Mouse (Mus musculus): ENCODE results near the gene Cer1. TPM values are rescaled to one million over a fixed set of nuclear protein-coding genes. Genes with fewer than 3 reads are reported as not detected.
A peak's percentile ranks its signal among the peaks of the same experiment; 100 is the strongest.

Gene Cer1
- polyA plus RNA-seq, 1 experiment from 2014 or later: 0.25 TPM

DNA sequence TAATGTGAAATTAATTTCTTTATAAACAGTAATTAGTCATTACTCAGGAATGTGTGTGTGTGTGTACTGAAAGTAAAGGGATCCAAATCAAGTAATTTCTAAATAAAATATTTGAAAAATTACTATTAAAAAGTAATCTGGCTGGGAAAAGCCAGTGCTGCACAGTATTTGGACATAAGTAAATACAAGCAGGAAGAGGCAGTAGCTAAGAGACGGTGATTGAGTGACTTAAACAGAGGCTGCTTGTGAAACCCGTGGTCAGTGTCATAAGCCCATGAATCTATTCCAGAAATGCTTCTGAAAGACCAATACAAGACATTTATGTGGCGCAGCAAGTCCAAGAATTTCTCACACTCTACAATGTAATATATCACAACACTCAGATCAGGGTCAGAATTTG is 3.6 kb downstream of the Cer1 start:
- H3K9me3 ChIP-seq (replicated peaks; ENCODE audit: control insufficient read depth, low read length): no peaks in the 10 kb centered on the region
- no peaks in the 10 kb centered on the region for H3K27me3 ChIP-seq (ENCODE audit: control insufficient read depth, insufficient read depth, low read length)
- WGBS: 52% methylated on average over 3 of the region's 3 CpGs
- peaks cover 4% of the 10 kb centered on the region; the same call in 1 of the 2 replicates for H3K4me1 ChIP-seq (ENCODE audit: control insufficient read depth, insufficient read depth, low read length)
- no peaks in the 10 kb centered on the region for H3K36me3 ChIP-seq (ENCODE audit: control insufficient read depth, insufficient read depth, low read length)
- no peak overlapping the region for H3K9ac ChIP-seq (ENCODE audit: low read length)
- ATAC-seq (ENCODE audit: insufficient read depth, low FRiP score): no peak
- H3K4me2 ChIP-seq (ENCODE audit: low read depth, low read length): no peak overlapping the region
- no peak overlapping the region for H3K4me3 ChIP-seq (replicated peaks; ENCODE audit: low read length)
- no peak overlapping the region for H3K27ac ChIP-seq (ENCODE audit: low read length)

DNA sequence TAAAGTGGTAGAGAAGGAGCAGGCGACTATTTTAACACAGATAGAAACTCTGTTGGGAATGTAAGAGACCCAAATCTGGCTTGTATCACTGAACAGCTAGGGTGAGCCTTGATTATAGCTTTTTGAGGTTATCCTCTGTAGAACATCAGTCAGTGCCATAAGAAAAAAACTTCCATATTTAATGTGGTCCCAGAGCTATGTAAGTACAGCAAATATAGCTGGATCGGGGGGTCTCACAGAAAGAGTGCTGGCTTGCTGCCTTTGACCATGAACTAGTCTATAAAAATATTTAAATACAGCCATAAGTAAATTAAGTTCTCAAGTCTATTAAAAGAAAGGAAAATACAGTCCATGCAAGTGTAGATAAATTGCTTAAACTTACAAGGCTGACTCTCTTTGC is 4.7 kb downstream of the Cer1 start:
- no peaks in the 10 kb centered on the region for H3K36me3 ChIP-seq (ENCODE audit: control insufficient read depth, insufficient read depth, low read length)
- ATAC-seq (ENCODE audit: insufficient read depth, low FRiP score): no peak
- WGBS: 69% methylated on average over 2 of the region's 2 CpGs

DNA sequence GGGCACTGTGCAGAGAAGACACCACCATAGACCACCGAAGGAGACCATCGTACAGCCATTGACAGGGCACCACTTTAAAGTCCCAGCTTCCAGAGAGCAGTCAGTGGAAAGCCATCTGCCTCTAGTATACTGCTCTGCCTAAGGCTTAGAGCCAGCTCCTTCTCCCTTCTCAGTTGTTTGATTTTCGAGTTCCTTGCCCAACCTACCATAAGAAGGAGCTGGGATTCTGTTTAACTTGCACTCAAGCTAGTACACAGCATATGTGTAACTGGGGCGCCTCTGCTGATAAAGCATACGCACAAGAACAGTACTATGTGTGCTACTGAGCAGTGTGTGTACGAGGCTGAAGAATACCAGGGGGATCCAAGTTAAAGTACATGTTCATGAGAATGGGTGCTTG is 5.8 kb downstream of the Cer1 start:
- no peak overlapping the region for H3K4me3 ChIP-seq (replicated peaks; ENCODE audit: low read length)
- no peaks in the 10 kb centered on the region for H3K9me3 ChIP-seq (replicated peaks; ENCODE audit: control insufficient read depth, low read length)
- H3K36me3 ChIP-seq (ENCODE audit: control insufficient read depth, insufficient read depth, low read length): no peaks in the 10 kb centered on the region
- no peak overlapping the region for H3K9ac ChIP-seq (ENCODE audit: low read length)
- H3K27me3 ChIP-seq (ENCODE audit: control insufficient read depth, insufficient read depth, low read length): no peaks in the 10 kb centered on the region
- no peak overlapping the region for H3K4me2 ChIP-seq (ENCODE audit: low read depth, low read length)
- peaks cover 5% of the 10 kb centered on the region; the same call in 1 of the 2 replicates for H3K4me1 ChIP-seq (ENCODE audit: control insufficient read depth, insufficient read depth, low read length)
- 63% methylated on average over 6 of the region's 6 CpGs for WGBS
- no peak; the same call in 1 of the 2 replicates for ATAC-seq (ENCODE audit: insufficient read depth, low FRiP score)
- H3K27ac ChIP-seq (ENCODE audit: low read length): no peak overlapping the region

More for the DNA sequence above, 4.7 kb downstream of the Cer1 start:
- Histone ChIP-seq H3K9ac (ENCODE audit: low read length) (no peak overlapping the region), H3K4me1 (ENCODE audit: control insufficient read depth, insufficient read depth, low read length) (peaks cover 4% of the 10 kb centered on the region; the same call in 1 of the 2 replicates), H3K9me3 (replicated peaks; ENCODE audit: control insufficient read depth, low read length) (no peaks in the 10 kb centered on the region), H3K4me3 (replicated peaks; ENCODE audit: low read length) (no peak overlapping the region), H3K27me3 (ENCODE audit: control insufficient read depth, insufficient read depth, low read length) (no peaks in the 10 kb centered on the region), H3K4me2 (ENCODE audit: low read depth, low read length) (no peak overlapping the region), H3K27ac (ENCODE audit: low read length) (no peak overlapping the region)

DNA sequence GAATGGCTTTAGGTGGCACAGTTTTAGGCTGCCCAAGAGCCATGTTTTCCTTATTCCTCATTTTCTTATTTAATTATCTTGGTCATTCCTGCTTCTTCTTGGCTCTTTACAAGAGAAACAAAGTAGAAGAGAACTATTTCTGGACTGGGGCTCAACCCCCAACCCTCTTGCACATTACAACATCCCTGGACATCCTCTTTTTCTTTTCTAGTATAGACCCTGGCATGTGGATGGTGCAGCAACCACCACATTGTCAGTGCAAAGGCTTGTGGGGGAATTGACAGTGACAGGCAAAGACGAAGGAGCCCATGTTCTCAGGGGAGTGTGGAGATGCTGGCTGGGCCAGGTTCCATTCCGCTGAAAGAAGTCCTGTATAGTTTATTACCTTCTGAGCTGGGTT is 8.3 kb downstream of the Cer1 start:
- WGBS: 92% methylated on average over 2 of the region's 2 CpGs
- no peak overlapping the region for H3K4me2 ChIP-seq (ENCODE audit: low read depth, low read length)
- H3K9me3 ChIP-seq (replicated peaks; ENCODE audit: control insufficient read depth, low read length): no peaks in the 10 kb centered on the region
- H3K4me1 ChIP-seq (ENCODE audit: control insufficient read depth, insufficient read depth, low read length): peaks cover 21% of the 10 kb centered on the region; the same call in 1 of the 2 replicates
- H3K9ac ChIP-seq (ENCODE audit: low read length): no peak overlapping the region
- H3K27ac ChIP-seq (ENCODE audit: low read length): no peak overlapping the region
- no peaks in the 10 kb centered on the region for H3K27me3 ChIP-seq (ENCODE audit: control insufficient read depth, insufficient read depth, low read length)
- H3K4me3 ChIP-seq (replicated peaks; ENCODE audit: low read length): no peak overlapping the region
- H3K36me3 ChIP-seq (ENCODE audit: control insufficient read depth, insufficient read depth, low read length): no peaks in the 10 kb centered on the region
- ATAC-seq (ENCODE audit: insufficient read depth, low FRiP score): no peak

DNA sequence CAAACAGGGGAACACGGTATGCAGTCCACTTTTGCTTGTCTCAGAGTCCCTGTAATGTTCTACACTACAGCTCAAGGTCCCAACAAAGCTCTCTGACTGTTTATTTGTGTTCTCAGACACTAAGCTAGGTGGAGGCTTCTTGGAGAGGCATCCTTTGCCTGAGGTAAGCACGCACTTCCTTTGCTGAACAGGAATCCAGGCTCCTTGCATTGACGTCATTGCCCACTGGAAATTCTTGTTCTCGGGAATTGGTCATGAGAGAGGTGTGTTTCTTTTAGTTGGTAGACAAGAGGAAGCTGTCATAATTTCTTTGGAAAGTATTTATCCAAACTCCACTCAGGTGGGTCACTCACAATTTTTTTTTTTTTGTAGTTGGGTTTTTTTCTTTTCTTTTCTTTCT is 9.4 kb downstream of the Cer1 start:
- no peak overlapping the region for H3K4me2 ChIP-seq (ENCODE audit: low read depth, low read length)
- H3K9ac ChIP-seq (ENCODE audit: low read length): no peak overlapping the region
- H3K27ac ChIP-seq (ENCODE audit: low read length): peak overlapping the region; percentile 34; the same call in 1 of the 2 replicates
- H3K36me3 ChIP-seq (ENCODE audit: control insufficient read depth, insufficient read depth, low read length): no peaks in the 10 kb centered on the region
- H3K4me3 ChIP-seq (replicated peaks; ENCODE audit: low read length): no peak overlapping the region
- H3K9me3 ChIP-seq (replicated peaks; ENCODE audit: control insufficient read depth, low read length): no peaks in the 10 kb centered on the region
- no peak for ATAC-seq (ENCODE audit: insufficient read depth, low FRiP score)
- peaks cover 21% of the 10 kb centered on the region; the same call in 1 of the 2 replicates for H3K4me1 ChIP-seq (ENCODE audit: control insufficient read depth, insufficient read depth, low read length)
- no peaks in the 10 kb centered on the region for H3K27me3 ChIP-seq (ENCODE audit: control insufficient read depth, insufficient read depth, low read length)
- 54% methylated on average over 4 of the region's 4 CpGs for WGBS

DNA sequence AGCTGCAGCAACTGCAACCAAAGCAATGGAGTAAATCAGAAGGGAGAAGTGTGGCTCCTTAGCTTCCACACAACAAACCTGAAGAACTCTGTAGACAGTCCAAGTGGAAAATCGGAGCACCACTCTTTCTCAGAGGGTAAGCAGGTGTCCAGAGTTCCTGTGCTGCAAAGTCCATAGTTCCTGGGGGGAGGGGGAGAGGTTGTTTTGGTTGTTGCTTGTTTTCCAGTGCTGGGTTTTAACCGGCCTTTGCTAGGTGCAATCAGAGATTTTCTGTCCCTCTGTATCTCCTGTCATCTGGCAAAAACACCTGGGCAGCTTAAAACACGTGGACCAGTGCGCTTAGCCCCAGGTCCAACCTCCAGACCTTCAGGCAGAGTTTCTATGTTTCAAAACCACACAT is 10.2 kb downstream of the Cer1 start:
- WGBS: 61% methylated on average over 4 of the region's 4 CpGs
- Histone ChIP-seq H3K4me3 (replicated peaks; ENCODE audit: low read length) (no peak overlapping the region), H3K36me3 (ENCODE audit: control insufficient read depth, insufficient read depth, low read length) (no peaks in the 10 kb centered on the region), H3K9ac (ENCODE audit: low read length) (no peak overlapping the region), H3K27me3 (ENCODE audit: control insufficient read depth, insufficient read depth, low read length) (no peaks in the 10 kb centered on the region), H3K9me3 (replicated peaks; ENCODE audit: control insufficient read depth, low read length) (no peaks in the 10 kb centered on the region; the same call in 1 of the 2 replicates), H3K27ac (ENCODE audit: low read length) (no peak overlapping the region; the same call in 1 of the 2 replicates), H3K4me2 (ENCODE audit: low read depth, low read length) (no peak overlapping the region), H3K4me1 (ENCODE audit: control insufficient read depth, insufficient read depth, low read length) (peaks cover 21% of the 10 kb centered on the region; the same call in 1 of the 2 replicates)
- ATAC-seq (ENCODE audit: insufficient read depth, low FRiP score): no peak

DNA sequence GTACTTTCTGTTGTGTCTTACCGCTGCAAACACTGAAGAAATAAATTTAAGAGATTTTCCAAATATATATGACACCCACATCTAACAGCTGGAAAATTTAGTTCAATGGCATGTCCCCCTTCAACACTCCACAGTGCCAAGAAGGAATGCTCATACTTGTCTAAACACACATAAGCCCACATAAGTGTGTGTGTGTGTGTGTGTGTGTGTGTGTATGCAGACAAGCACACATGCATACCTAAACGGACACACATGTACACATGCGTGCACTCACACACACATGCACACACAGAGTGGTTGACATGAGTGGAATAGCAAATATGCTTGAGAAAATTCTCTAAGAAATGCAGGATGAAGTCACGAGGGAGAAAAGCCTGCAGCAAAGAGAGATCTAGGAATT is 12.4 kb downstream of the Cer1 start:
- H3K27ac ChIP-seq (ENCODE audit: low read length): peak overlapping the region; percentile 57
- H3K4me2 ChIP-seq (ENCODE audit: low read depth, low read length): no peak overlapping the region
- H3K36me3 ChIP-seq (ENCODE audit: control insufficient read depth, insufficient read depth, low read length): no peaks in the 10 kb centered on the region
- peaks cover 21% of the 10 kb centered on the region; the same call in 1 of the 2 replicates for H3K4me1 ChIP-seq (ENCODE audit: control insufficient read depth, insufficient read depth, low read length)
- 61% methylated on average over 4 of the region's 4 CpGs for WGBS
- no peak overlapping the region for H3K4me3 ChIP-seq (replicated peaks; ENCODE audit: low read length)
- H3K9ac ChIP-seq (ENCODE audit: low read length): no peak overlapping the region
- no peaks in the 10 kb centered on the region for H3K27me3 ChIP-seq (ENCODE audit: control insufficient read depth, insufficient read depth, low read length)
- no peak for ATAC-seq (ENCODE audit: insufficient read depth, low FRiP score)
- no peaks in the 10 kb centered on the region; the same call in 1 of the 2 replicates for H3K9me3 ChIP-seq (replicated peaks; ENCODE audit: control insufficient read depth, low read length)

DNA sequence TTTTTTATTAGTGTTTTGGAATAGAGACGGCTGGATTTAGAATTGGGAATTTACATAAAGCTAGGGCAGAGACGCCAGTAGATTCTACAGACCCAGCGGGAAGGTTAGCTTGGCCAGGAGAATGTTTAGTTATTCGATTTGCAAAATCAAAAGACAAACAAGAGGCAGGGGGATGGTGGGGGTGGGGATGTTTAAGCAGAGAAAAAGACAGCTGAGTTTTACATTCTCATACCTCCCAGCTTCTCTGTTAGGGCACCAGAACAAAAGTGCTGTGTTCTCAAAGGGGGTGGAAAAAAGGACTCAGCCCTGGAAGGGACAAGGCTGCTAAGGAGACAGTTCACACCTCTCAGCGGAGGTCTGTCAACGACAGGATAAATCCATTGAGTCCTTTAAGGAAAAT is 12.8 kb downstream of the Cer1 start:
- WGBS: 29% methylated on average over 6 of the region's 6 CpGs
- no peak overlapping the region for H3K9ac ChIP-seq (ENCODE audit: low read length)
- no peaks in the 10 kb centered on the region for H3K36me3 ChIP-seq (ENCODE audit: control insufficient read depth, insufficient read depth, low read length)
- H3K4me1 ChIP-seq (ENCODE audit: control insufficient read depth, insufficient read depth, low read length): peaks cover 21% of the 10 kb centered on the region; the same call in 1 of the 2 replicates
- H3K4me3 ChIP-seq (replicated peaks; ENCODE audit: low read length): no peak overlapping the region
- ATAC-seq (ENCODE audit: insufficient read depth, low FRiP score): no peak
- no peaks in the 10 kb centered on the region; the same call in 1 of the 2 replicates for H3K9me3 ChIP-seq (replicated peaks; ENCODE audit: control insufficient read depth, low read length)
- no peaks in the 10 kb centered on the region for H3K27me3 ChIP-seq (ENCODE audit: control insufficient read depth, insufficient read depth, low read length)
- peak overlapping the region; percentile 57; the same call in 1 of the 2 replicates for H3K27ac ChIP-seq (ENCODE audit: low read length)
- no peak overlapping the region; the same call in 1 of the 2 replicates for H3K4me2 ChIP-seq (ENCODE audit: low read depth, low read length)

DNA sequence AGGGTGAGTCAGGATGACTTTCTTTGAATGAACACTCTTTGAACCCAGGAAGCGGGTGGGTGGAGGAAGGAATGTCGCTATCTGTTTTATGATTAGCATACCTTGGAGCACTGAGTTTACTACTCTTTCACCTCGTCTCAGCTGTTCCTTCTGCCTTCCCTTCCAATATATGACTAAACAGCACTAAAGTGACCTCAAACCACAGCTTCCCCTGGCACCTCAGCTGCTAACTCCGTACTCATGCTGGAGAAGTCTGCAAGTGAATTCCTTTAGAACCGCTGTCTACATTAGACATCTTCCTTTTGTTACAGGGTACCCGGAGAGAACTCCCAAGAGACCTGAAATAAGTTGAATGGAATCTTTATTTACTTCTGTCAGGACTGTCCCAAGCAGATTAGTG is 14.0 kb downstream of the Cer1 start:
- no peaks in the 10 kb centered on the region for H3K27me3 ChIP-seq (ENCODE audit: control insufficient read depth, insufficient read depth, low read length)
- H3K9ac ChIP-seq (ENCODE audit: low read length): no peak overlapping the region
- no peak overlapping the region for H3K4me3 ChIP-seq (replicated peaks; ENCODE audit: low read length)
- 63% methylated on average over 6 of the region's 6 CpGs for WGBS
- no peak for ATAC-seq (ENCODE audit: insufficient read depth, low FRiP score)
- H3K9me3 ChIP-seq (replicated peaks; ENCODE audit: control insufficient read depth, low read length): no peaks in the 10 kb centered on the region; the same call in 1 of the 2 replicates
- H3K36me3 ChIP-seq (ENCODE audit: control insufficient read depth, insufficient read depth, low read length): no peaks in the 10 kb centered on the region
- H3K4me2 ChIP-seq (ENCODE audit: low read depth, low read length): no peak overlapping the region
- no peak overlapping the region for H3K27ac ChIP-seq (ENCODE audit: low read length)
- H3K4me1 ChIP-seq (ENCODE audit: control insufficient read depth, insufficient read depth, low read length): peaks cover 21% of the 10 kb centered on the region

All from stomach, embryonic 16.5 days (tissue).